Mouse (Mus musculus): ENCODE measurements around the gene Tjp1. TPM values are rescaled to one million over a fixed set of nuclear protein-coding genes. Genes with fewer than 3 reads are reported as not detected.

The Tjp1 gene
- total and polyA plus RNA-seq, 2 experiments from 2014 or later: 15.8 to 64.4 TPM

GRCm38 (mm10) chr7:65507341-65507740 is 20.2 kb downstream of the Tjp1 start:
- 91% methylated on average over 5 of the region's 5 CpGs for WGBS
- ATAC-seq: no peak
- H3K4me1 ChIP-seq (ENCODE audit: insufficient read depth): no peaks in the 10 kb centered on the region

GRCm38 (mm10) chr7:65502486-65503322 is 24.9 kb downstream of the Tjp1 start:
- TF ChIP-seq CTCF (IDR thresholded peaks at IDR 0.05; ENCODE audit: low read depth): no peak
- Histone ChIP-seq H3K27me3 (ENCODE audit: insufficient read depth, low read length) (no peaks in the 10 kb centered on the region), H3K4me1 (ENCODE audit: insufficient read depth) (no peaks in the 10 kb centered on the region), H3K9me3 (ENCODE audit: low read length) (no peaks in the 10 kb centered on the region), H3K36me3 (ENCODE audit: insufficient read depth) (no peaks in the 10 kb centered on the region), H3K4me3 (ENCODE audit: low read depth, low read length) (no peak overlapping the region), H3K27ac (ENCODE audit: low read depth, low read length) (no peak overlapping the region), H3K4me2 (ENCODE audit: low read depth) (no peak overlapping the region), H3K9ac (no peak overlapping the region)
- ATAC-seq (no peak), DNase-seq (no peak)
- 56% methylated on average over 10 of the region's 10 CpGs for WGBS

More at GRCm38 (mm10) chr7:65507341-65507740, 20.2 kb downstream of the Tjp1 start:
- no peaks in the 10 kb centered on the region for H3K27me3 ChIP-seq (ENCODE audit: insufficient read depth, low read length)
- H3K27ac ChIP-seq (ENCODE audit: low read depth, low read length): no peak overlapping the region
- no peak for TF ChIP-seq CTCF (IDR thresholded peaks at IDR 0.05; ENCODE audit: low read depth)
- DNase-seq: no peak
- H3K9ac ChIP-seq: no peak overlapping the region
- no peak overlapping the region for H3K4me2 ChIP-seq (ENCODE audit: low read depth)
- no peaks in the 10 kb centered on the region for H3K36me3 ChIP-seq (ENCODE audit: insufficient read depth)
- H3K9me3 ChIP-seq (ENCODE audit: low read length): no peaks in the 10 kb centered on the region
- no peak overlapping the region for H3K4me3 ChIP-seq (ENCODE audit: low read depth, low read length)

GRCm38 (mm10) chr7:65500746-65501145 is 26.8 kb downstream of the Tjp1 start:
- no peak overlapping the region for H3K9ac ChIP-seq
- no peak overlapping the region for H3K27ac ChIP-seq (ENCODE audit: low read depth, low read length)
- WGBS: 72% methylated on average over 7 of the region's 7 CpGs
- no peak overlapping the region for H3K4me2 ChIP-seq (ENCODE audit: low read depth)
- no peaks in the 10 kb centered on the region for H3K9me3 ChIP-seq (ENCODE audit: low read length)
- no peaks in the 10 kb centered on the region for H3K4me1 ChIP-seq (ENCODE audit: insufficient read depth)
- DNase-seq: no peak
- no peak overlapping the region for H3K4me3 ChIP-seq (ENCODE audit: low read depth, low read length)
- no peaks in the 10 kb centered on the region for H3K27me3 ChIP-seq (ENCODE audit: insufficient read depth, low read length)
- no peak for TF ChIP-seq CTCF (IDR thresholded peaks at IDR 0.05; ENCODE audit: low read depth)
- no peak for ATAC-seq
- no peaks in the 10 kb centered on the region for H3K36me3 ChIP-seq (ENCODE audit: insufficient read depth)

DNA sequence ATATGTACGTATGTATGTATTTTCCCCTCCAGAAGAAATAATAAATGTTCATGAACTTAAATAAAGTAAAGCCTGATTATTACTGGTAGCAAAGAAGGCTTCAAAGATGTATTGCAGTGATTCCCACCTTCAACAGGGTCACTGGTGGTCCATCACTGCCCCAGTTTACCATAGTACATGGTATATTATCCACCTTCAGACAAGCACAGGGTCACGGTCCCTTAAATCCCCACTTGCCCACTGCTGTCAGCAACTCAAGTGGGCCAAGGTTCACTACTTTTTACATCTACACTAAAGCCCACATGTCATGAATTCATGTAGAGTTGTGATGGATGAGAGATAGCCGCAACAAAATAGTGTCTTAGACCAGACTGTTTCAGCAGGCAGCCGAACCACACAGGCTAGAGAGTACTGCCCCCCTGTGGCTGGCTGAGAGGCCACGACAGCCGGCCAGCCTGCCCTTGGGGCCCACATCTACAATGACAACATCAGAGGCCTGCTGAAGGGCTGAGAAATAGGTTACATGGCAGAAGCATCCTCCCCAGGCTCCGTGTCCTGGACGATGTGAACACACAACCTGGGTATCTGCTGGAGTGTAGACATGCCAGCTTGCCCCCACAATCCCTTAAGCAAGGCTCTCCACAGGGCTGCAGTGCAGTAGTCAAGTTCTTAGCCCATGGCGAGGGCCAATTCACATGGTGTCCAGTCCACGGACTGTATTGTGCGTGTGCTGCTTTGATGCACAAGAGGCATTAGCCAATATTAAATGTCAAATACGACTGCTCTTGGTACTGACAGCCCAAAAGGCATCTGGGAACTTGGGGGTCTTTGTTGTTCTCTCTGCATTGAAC is 29.6 kb downstream of the Tjp1 start:
- H3K4me1 ChIP-seq (ENCODE audit: insufficient read depth): no peaks in the 10 kb centered on the region
- no peaks in the 10 kb centered on the region for H3K27me3 ChIP-seq (ENCODE audit: insufficient read depth, low read length)
- TF ChIP-seq CTCF (IDR thresholded peaks at IDR 0.05; ENCODE audit: low read depth): peak; percentile 71
- H3K9me3 ChIP-seq (ENCODE audit: low read length): no peaks in the 10 kb centered on the region
- ATAC-seq (peak; percentile 65), DNase-seq (peak; percentile 49)
- 55% methylated on average over 12 of the region's 12 CpGs for WGBS
- no peak overlapping the region for H3K4me3 ChIP-seq (ENCODE audit: low read depth, low read length)
- no peaks in the 10 kb centered on the region for H3K36me3 ChIP-seq (ENCODE audit: insufficient read depth)
- no peak overlapping the region for H3K27ac ChIP-seq (ENCODE audit: low read depth, low read length)
- H3K4me2 ChIP-seq (ENCODE audit: low read depth): no peak overlapping the region
- no peak overlapping the region for H3K9ac ChIP-seq

GRCm38 (mm10) chr7:65490526-65490925 is 37.1 kb downstream of the Tjp1 start:
- H3K27ac ChIP-seq (ENCODE audit: low read depth, low read length): no peak overlapping the region

DNA sequence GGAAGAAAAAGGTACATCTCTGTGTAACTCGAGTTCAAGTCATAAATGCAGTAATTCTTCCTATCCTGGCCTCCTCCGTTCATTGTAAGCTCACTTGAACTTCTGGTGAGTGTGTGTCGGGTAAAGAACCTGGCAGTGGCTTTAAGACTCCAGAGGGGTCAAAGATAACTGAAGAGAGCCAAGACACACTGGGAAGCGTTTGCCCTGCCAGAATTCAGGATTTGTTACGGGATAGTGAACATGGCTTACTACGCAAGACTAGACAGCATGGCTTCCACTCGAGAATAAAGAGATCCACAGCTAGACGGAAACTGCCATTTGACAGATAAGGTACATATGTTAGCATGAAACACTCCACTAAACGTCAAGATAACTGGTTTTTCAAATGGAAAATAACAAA is 37.8 kb downstream of the Tjp1 start:
- H3K27me3 ChIP-seq (ENCODE audit: insufficient read depth, low read length): no peaks in the 10 kb centered on the region

More at GRCm38 (mm10) chr7:65490526-65490925, 37.1 kb downstream of the Tjp1 start:
- TF ChIP-seq CTCF (IDR thresholded peaks at IDR 0.05; ENCODE audit: low read depth): no peak
- H3K9me3 ChIP-seq (ENCODE audit: low read length): no peaks in the 10 kb centered on the region
- H3K27me3 ChIP-seq (ENCODE audit: insufficient read depth, low read length): no peaks in the 10 kb centered on the region
- no peaks in the 10 kb centered on the region for H3K4me1 ChIP-seq (ENCODE audit: insufficient read depth)
- H3K9ac ChIP-seq: no peak overlapping the region
- no peak for ATAC-seq
- no peak overlapping the region for H3K4me2 ChIP-seq (ENCODE audit: low read depth)
- DNase-seq: no peak
- no peaks in the 10 kb centered on the region for H3K36me3 ChIP-seq (ENCODE audit: insufficient read depth)
- 84% methylated on average over 7 of the region's 7 CpGs for WGBS
- H3K4me3 ChIP-seq (ENCODE audit: low read depth, low read length): no peak overlapping the region

DNA sequence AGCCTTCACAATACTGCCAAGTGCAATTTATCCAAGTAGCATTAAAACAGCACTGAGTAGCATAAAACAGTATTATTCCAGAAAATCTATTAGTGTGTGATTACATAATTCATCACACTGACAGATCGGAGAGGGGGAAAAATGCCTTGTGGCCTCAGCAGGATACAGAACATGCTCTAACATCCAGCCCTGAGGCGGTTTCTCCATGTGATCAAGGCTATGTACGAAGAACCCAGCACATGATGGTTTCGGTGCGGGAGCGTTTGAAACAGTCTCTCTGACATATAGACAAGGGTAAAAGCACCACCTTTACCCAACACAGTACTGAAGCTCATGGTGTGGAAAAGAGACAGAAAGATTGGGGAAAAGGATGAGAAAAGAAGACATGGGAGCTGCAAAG is 38.4 kb downstream of the Tjp1 start:
- no peak for ATAC-seq
- Histone ChIP-seq H3K36me3 (ENCODE audit: insufficient read depth) (no peaks in the 10 kb centered on the region), H3K4me1 (ENCODE audit: insufficient read depth) (no peaks in the 10 kb centered on the region), H3K4me3 (ENCODE audit: low read depth, low read length) (no peak overlapping the region), H3K9me3 (ENCODE audit: low read length) (no peaks in the 10 kb centered on the region), H3K27ac (ENCODE audit: low read depth, low read length) (no peak overlapping the region), H3K9ac (no peak overlapping the region), H3K27me3 (ENCODE audit: insufficient read depth, low read length) (no peaks in the 10 kb centered on the region), H3K4me2 (ENCODE audit: low read depth) (no peak overlapping the region)
- TF ChIP-seq CTCF (IDR thresholded peaks at IDR 0.05; ENCODE audit: low read depth): no peak
- no peak for DNase-seq
- 93% methylated on average over 6 of the region's 6 CpGs for WGBS

More for the DNA sequence above, 37.8 kb downstream of the Tjp1 start:
- Histone ChIP-seq H3K4me2 (ENCODE audit: low read depth) (no peak overlapping the region), H3K4me3 (ENCODE audit: low read depth, low read length) (no peak overlapping the region), H3K36me3 (ENCODE audit: insufficient read depth) (no peaks in the 10 kb centered on the region), H3K4me1 (ENCODE audit: insufficient read depth) (no peaks in the 10 kb centered on the region), H3K9ac (no peak overlapping the region), H3K27ac (ENCODE audit: low read depth, low read length) (no peak overlapping the region), H3K9me3 (ENCODE audit: low read length) (no peaks in the 10 kb centered on the region)
- no peak for TF ChIP-seq CTCF (IDR thresholded peaks at IDR 0.05; ENCODE audit: low read depth)
- WGBS: 77% methylated on average over 9 of the region's 9 CpGs
- ATAC-seq (no peak), DNase-seq (no peak)

Measured in forebrain, postnatal 0 days (tissue).